Mouse (Mus musculus) CH12.LX (cell line): Measurements from ENCODE around the gene Ehmt2. TPM values are rescaled to one million over a fixed set of nuclear protein-coding genes. Genes with fewer than 3 reads are reported as not detected.
A peak's percentile ranks its signal among the peaks of the same experiment; 100 is the strongest.

Experiments
- DNase-seq: peaks from one replicate; pipeline ENCODE4 v3.0.0-alpha.2; 2013; ENCODE audit errors: extremely low read depth
- H3K27ac ChIP-seq: 2 replicates; pipeline ENCODE4 v1.5.1; 2012; ENCODE audit warnings: low read depth, mild to moderate bottlenecking, control low read depth, moderate library complexity; ENCODE audit not compliant: insufficient read depth
- H3K27me3 ChIP-seq: replicated peaks from 2 replicates; pipeline ENCODE3; 2012; ENCODE audit warnings: inconsistent platforms
- H3K36me3 ChIP-seq, 2 experiments: replicated peaks in 1 of 2; 2 replicates each; pipeline versions ENCODE3 to v1.6.1; 2012; ENCODE audit warnings: inconsistent platforms in 1 of 2, low read length in 1 of 2, mild to moderate bottlenecking in 1 of 2, mixed read lengths in 1 of 2, moderate library complexity in 1 of 2; ENCODE audit not compliant: control insufficient read depth in 1 of 2, insufficient read depth in 1 of 2
- H3K4me1 ChIP-seq, 2 experiments: 2 replicates each; pipeline ENCODE4 v1.6.1; 2012; ENCODE audit warnings: inconsistent platforms in 1 of 2, moderate library complexity in 1 of 2; ENCODE audit not compliant: insufficient read depth in 2 of 2, control insufficient read depth in 1 of 2
- H3K4me2 ChIP-seq: 2 replicates; pipeline ENCODE4 v1.6.1; 2012; ENCODE audit warnings: low read depth, mild to moderate bottlenecking, control low read depth; ENCODE audit not compliant: poor library complexity, insufficient read depth, severe bottlenecking
- H3K4me3 ChIP-seq, 3 experiments: fragments of 150-350 bp in 1 of 3; sonication (generic) in 1 of 3; replicated peaks in 1 of 3; 2 replicates each; pipeline versions ENCODE3 to v1.5.1; 2011 to 2012; ENCODE audit warnings: low read depth in 2 of 3, low read length in 2 of 3, mild to moderate bottlenecking in 2 of 3, moderate library complexity in 2 of 3, control low read depth in 1 of 3, improper control_type of control experiment in 1 of 3, inconsistent platforms in 1 of 3, mixed read lengths in 1 of 3; ENCODE audit not compliant: poor library complexity in 1 of 3
- H3K79me2 ChIP-seq: replicated peaks from 2 replicates; pipeline ENCODE4 v1.6.1; 2012; ENCODE audit warnings: mild to moderate bottlenecking, moderate library complexity; ENCODE audit not compliant: control insufficient read depth, poor library complexity, insufficient read depth, severe bottlenecking; ENCODE audit errors: extremely low read depth
- H3K9ac ChIP-seq: 2 replicates; pipeline ENCODE4 v1.6.1; 2012; ENCODE audit warnings: low read depth, mild to moderate bottlenecking, control low read depth, moderate library complexity; ENCODE audit not compliant: insufficient read depth
- H3K9me3 ChIP-seq: replicated peaks from 2 replicates; pipeline ENCODE3; 2012; ENCODE audit warnings: low read length, inconsistent platforms, mixed read lengths
- BHLHE40 ChIP-seq: IDR thresholded peaks from 2 replicates; pipeline ENCODE4 v1.6.1; 2011; ENCODE audit warnings: mild to moderate bottlenecking, low read depth, low read length, improper control_type of control experiment
- CHD1 ChIP-seq: IDR thresholded peaks from 2 replicates; pipeline ENCODE4 v1.6.1; 2012; ENCODE audit warnings: low read depth, low read length, improper control_type of control experiment, inconsistent platforms
- CHD2 ChIP-seq: IDR thresholded peaks from 2 replicates; pipeline ENCODE4 v1.6.1; 2011; ENCODE audit warnings: low read length, improper control_type of control experiment
- CTCF ChIP-seq, 2 experiments: IDR thresholded peaks in 1 of 2; conservative IDR thresholded peaks in 1 of 2; 2 replicates each; pipeline ENCODE4 v1.5.1; 2011 to 2012; ENCODE audit warnings: low read depth in 2 of 2, low read length in 2 of 2, improper control_type of control experiment in 1 of 2, inconsistent platforms in 1 of 2, mild to moderate bottlenecking in 1 of 2, moderate library complexity in 1 of 2
- E2F4 ChIP-seq: IDR thresholded peaks from 2 replicates; pipeline ENCODE4 v1.6.1; 2011; ENCODE audit warnings: low read depth, low read length, improper control_type of control experiment; ENCODE audit not compliant: insufficient replicate concordance
- ELF1 ChIP-seq: IDR thresholded peaks from 2 replicates; pipeline ENCODE4 v1.6.1; 2014; ENCODE audit warnings: low read depth, mild to moderate bottlenecking, inconsistent platforms, low read length, improper control_type of control experiment
- EP300 ChIP-seq: IDR thresholded peaks from 2 replicates; pipeline ENCODE4 v1.6.1; 2011; ENCODE audit warnings: low read length, improper control_type of control experiment
- ETS1 ChIP-seq: conservative IDR thresholded peaks from 2 replicates; pipeline ENCODE4 v1.6.1; 2012; ENCODE audit warnings: low read depth, mild to moderate bottlenecking, inconsistent platforms, low read length, improper control_type of control experiment, moderate library complexity
- GABPA ChIP-seq: IDR thresholded peaks from 2 replicates; pipeline ENCODE4 v1.6.1; 2012; ENCODE audit warnings: low read depth, low read length, improper control_type of control experiment, inconsistent platforms; ENCODE audit not compliant: insufficient replicate concordance
- HCFC1 ChIP-seq: IDR thresholded peaks from 2 replicates; pipeline ENCODE4 v1.6.1; 2012; ENCODE audit warnings: low read depth, mild to moderate bottlenecking, inconsistent platforms, low read length, improper control_type of control experiment
- IRF4 ChIP-seq: IDR thresholded peaks from 2 replicates; pipeline ENCODE4 v1.6.1; 2014; ENCODE audit warnings: low read depth, mild to moderate bottlenecking, inconsistent platforms, low read length, improper control_type of control experiment
- JUND ChIP-seq: conservative IDR thresholded peaks from 2 replicates; pipeline ENCODE4 v1.6.1; 2011; ENCODE audit warnings: low read depth, low read length, improper control_type of control experiment
- KAT2A ChIP-seq: IDR thresholded peaks from 2 replicates; pipeline ENCODE4 v1.6.1; 2012; ENCODE audit warnings: low read length, improper control_type of control experiment, inconsistent platforms; ENCODE audit not compliant: insufficient replicate concordance
- MAFK ChIP-seq: IDR thresholded peaks from 2 replicates; pipeline ENCODE4 v1.6.1; 2011; ENCODE audit warnings: low read length, improper control_type of control experiment; ENCODE audit not compliant: insufficient replicate concordance
- MAX ChIP-seq: IDR thresholded peaks from 2 replicates; pipeline ENCODE4 v1.6.1; 2011; ENCODE audit warnings: low read length, improper control_type of control experiment
- MAZ ChIP-seq: IDR thresholded peaks from 2 replicates; pipeline ENCODE4 v1.6.1; 2012; ENCODE audit warnings: low read depth, mild to moderate bottlenecking, inconsistent platforms, low read length, improper control_type of control experiment, moderate library complexity
- MEF2A ChIP-seq: IDR thresholded peaks from 2 replicates; pipeline ENCODE4 v1.6.1; 2014; ENCODE audit warnings: low read depth, mild to moderate bottlenecking, inconsistent platforms, low read length, improper control_type of control experiment, borderline replicate concordance
- MXI1 ChIP-seq: IDR thresholded peaks from 2 replicates; pipeline ENCODE4 v1.6.1; 2011; ENCODE audit warnings: mild to moderate bottlenecking, low read depth, low read length, improper control_type of control experiment
- MYC ChIP-seq: IDR thresholded peaks from 2 replicates; pipeline ENCODE4 v1.6.1; 2011; ENCODE audit warnings: low read depth, mild to moderate bottlenecking, improper control_type of control experiment, low read length
- NELFE ChIP-seq: IDR thresholded peaks from 2 replicates; pipeline ENCODE4 v1.6.1; 2011; ENCODE audit warnings: low read depth, low read length, improper control_type of control experiment
- NRF1 ChIP-seq: IDR thresholded peaks from 2 replicates; pipeline ENCODE4 v1.6.1; 2014; ENCODE audit warnings: low read depth, mild to moderate bottlenecking, inconsistent platforms, low read length, improper control_type of control experiment, moderate library complexity
- PAX5 ChIP-seq: IDR thresholded peaks from 2 replicates; pipeline ENCODE4 v1.6.1; 2012; ENCODE audit warnings: low read length, inconsistent platforms, mixed read lengths
- POLR2A ChIP-seq: IDR thresholded peaks from 2 replicates; pipeline ENCODE4 v1.6.1; 2011; ENCODE audit warnings: low read depth, mild to moderate bottlenecking, improper control_type of control experiment, low read length
- POLR2AphosphoS2 ChIP-seq: IDR thresholded peaks from 2 replicates; pipeline ENCODE4 v1.6.1; 2011; ENCODE audit warnings: low read depth, low read length, improper control_type of control experiment
- RAD21 ChIP-seq: IDR thresholded peaks from 2 replicates; pipeline ENCODE4 v1.6.1; 2011; ENCODE audit warnings: low read depth, mild to moderate bottlenecking, low read length, improper control_type of control experiment, moderate library complexity
- RCOR1 ChIP-seq: conservative IDR thresholded peaks from 2 replicates; pipeline ENCODE4 v1.6.1; 2012; ENCODE audit warnings: low read depth, mild to moderate bottlenecking, inconsistent platforms, low read length, improper control_type of control experiment
- UBTF ChIP-seq: IDR thresholded peaks from 2 replicates; pipeline ENCODE4 v1.6.1; 2012; ENCODE audit warnings: low read depth, mild to moderate bottlenecking, inconsistent platforms, low read length, improper control_type of control experiment, moderate library complexity
- USF2 ChIP-seq: conservative IDR thresholded peaks from 2 replicates; pipeline ENCODE4 v1.6.1; 2011; ENCODE audit warnings: low read depth, low read length, improper control_type of control experiment
- ZC3H11A ChIP-seq: IDR thresholded peaks from 2 replicates; pipeline ENCODE4 v1.6.1; 2012; ENCODE audit warnings: low read depth, mild to moderate bottlenecking, inconsistent platforms, low read length, improper control_type of control experiment
- ZKSCAN1 ChIP-seq: IDR thresholded peaks from 2 replicates; pipeline ENCODE4 v1.6.1; 2012; ENCODE audit warnings: low read depth, inconsistent platforms, low read length, improper control_type of control experiment, borderline replicate concordance
- ZMIZ1 ChIP-seq: IDR thresholded peaks from 2 replicates; pipeline ENCODE4 v1.6.1; 2012; ENCODE audit warnings: low read depth, mild to moderate bottlenecking, inconsistent platforms, low read length, improper control_type of control experiment
- ZNF384 ChIP-seq: IDR thresholded peaks from 2 replicates; pipeline ENCODE4 v1.6.1; 2012; ENCODE audit warnings: low read depth, low read length, improper control_type of control experiment, inconsistent platforms
- dilution Hi-C: fragments of 300-500 bp; cut with MboI; formaldehyde crosslinking; loops from 2 replicates; pipeline ENCODE4 v1.14.3; 2020; ENCODE audit warnings: low sequenced_read_pairs; ENCODE audit not compliant: extremely low pct_unique_long_range_greater_than_20kb, extremely low pct_ligation_motif_present
- in situ Hi-C: fragments of 300-500 bp; cut with MboI; formaldehyde crosslinking; loops from 3 replicates; pipeline ENCODE4 v1.14.3; 2019; ENCODE audit warnings: low sequenced_read_pairs, low pct_ligation_motif_present, low pct_unique_long_range_greater_than_20kb, mixed read lengths
- polyA plus RNA-seq: library from polyadenylated mRNA; unstranded; fragments of >175 nt; gene quantifications from 2 replicates; pipeline ENCODE4 v1.2.1, GENCODE M21; 2012; ENCODE audit warnings: low read depth; ENCODE audit not compliant: insufficient read length
- total RNA-seq, 2 experiments: library from RNA; depleted of rRNA; stranded (reverse); fragments of 300-350 nt in 1 of 2; fragments of >200 nt in 1 of 2; gene quantifications; 2 replicates each; pipeline ENCODE4 v1.2.3; 2012 to 2014

Ehmt2 gene
- total and polyA plus RNA-seq, 3 experiments: 73.5 to 150 (median 113) TPM

GRCm38 (mm10) chr17:34951636-34952377 lies 53.5 kb downstream of the Ehmt2 start (continued):
- no peak for TF ChIP-seq MAX
- no peak for TF ChIP-seq PAX5
- no peak for TF ChIP-seq POLR2A
- no peak for TF ChIP-seq NELFE
- TF ChIP-seq IRF4: no peak
- no peak for TF ChIP-seq MAFK
- TF ChIP-seq HCFC1: no peak
- no peak for TF ChIP-seq CTCF (conservative IDR thresholded peaks at IDR 0.05 in 1 of 2, IDR thresholded peaks at IDR 0.05 in 1 of 2; ENCODE audit: low read depth in 2 of 2, low read length in 2 of 2)
- TF ChIP-seq KAT2A: no peak
- no peak for TF ChIP-seq RAD21
- peak; percentile 28; the same call in 1 of the 2 replicates for TF ChIP-seq CHD1

GRCm38 (mm10) chr17:34952378-34953040 lies 54.2 kb downstream of the Ehmt2 start:
- no peaks in the 10 kb centered on the region for H3K27me3 ChIP-seq
- DNase-seq: peak; percentile 76
- peak overlapping the region; percentile 92 for H3K9ac ChIP-seq
- in situ Hi-C loops: no loop called here
- H3K79me2 ChIP-seq: peaks cover 19% of the 10 kb centered on the region
- H3K27ac ChIP-seq: peak overlapping the region; percentile 60; the same call in 1 of the 2 replicates
- H3K4me2 ChIP-seq: peak overlapping the region; percentile 40; the same call in 1 of the 2 replicates
- dilution Hi-C loops: no loop called here
- H3K36me3 ChIP-seq: peaks cover 15 to 29% of the 10 kb centered on the region in 2 experiments
- H3K9me3 ChIP-seq: no peaks in the 10 kb centered on the region
- peaks cover 10 to 19% of the 10 kb centered on the region in 2 experiments; a peak in 3 of 4 replicates for H3K4me1 ChIP-seq
- H3K4me3 ChIP-seq: peak overlapping the region; percentile 87 to 98 (median 96)
- TF ChIP-seq ELF1 (no peak), BHLHE40 (peak; percentile 86), CTCF (conservative IDR thresholded peaks at IDR 0.05 in 1 of 2, IDR thresholded peaks at IDR 0.05 in 1 of 2; ENCODE audit: low read depth in 2 of 2, low read length in 2 of 2) (peak; percentile 67 to 73), RCOR1 (no peak), PAX5 (no peak), ETS1 (no peak), CHD1 (0 out of 2 replicates have a peak, but pooled peaks have one; percentile 14), POLR2A (peak; percentile 99), JUND (0 out of 2 replicates have a peak, but pooled peaks have one; percentile 8), MAFK (no peak), POLR2AphosphoS2 (peak; percentile 98), RAD21 (peak; percentile 47), EP300 (no peak), USF2 (no peak), MEF2A (0 out of 2 replicates have a peak, but pooled peaks have one; percentile 39), HCFC1 (peak; percentile 84), MXI1 (peak; percentile 79; the same call in 1 of the 2 replicates), E2F4 (0 out of 2 replicates have a peak, but pooled peaks have one; percentile 61), KAT2A (peak; percentile 78; the same call in 1 of the 2 replicates), NRF1 (no peak), ZKSCAN1 (no peak), MAX (peak; percentile 100), ZNF384 (peak; percentile 67; the same call in 1 of the 2 replicates), MYC (peak; percentile 92), ZC3H11A (no peak), GABPA (no peak), UBTF (no peak), IRF4 (peak; percentile 17; the same call in 1 of the 2 replicates), NELFE (peak; percentile 100), CHD2 (no peak), ZMIZ1 (peak; percentile 99), MAZ (no peak)
